Mouse (Mus musculus): ENCODE measurements at regions not wholly inside any gene's neighbourhood (a gene's known extent, or its start where the extent isn't known, plus 50 kb on each side); places are given as distances from the start of the nearest gene placed in this dataset.

- Histone ChIP-seq H3K27ac (replicated peaks; ENCODE audit: low read depth, low read length) (no peak overlapping the region), H3K4me3 (ENCODE audit: low read depth, low read length) (no peak overlapping the region), H3K9ac (ENCODE audit: low read depth, low read length) (no peak overlapping the region), H3K36me3 (ENCODE audit: control insufficient read depth, insufficient read depth, low read length) (no peaks in the 10 kb centered on the region), H3K4me2 (ENCODE audit: low read depth, low read length) (no peak overlapping the region), H3K9me3 (ENCODE audit: control insufficient read depth, low read length) (no peaks in the 10 kb centered on the region), H3K4me1 (ENCODE audit: control insufficient read depth, insufficient read depth, low read length) (no peaks in the 10 kb centered on the region), H3K27me3 (replicated peaks; ENCODE audit: control insufficient read depth, insufficient read depth, low read length) (no peaks in the 10 kb centered on the region)
- DNase-seq (ENCODE audit: low spot score) (peak; percentile 92), ATAC-seq (ENCODE audit: low read depth) (peak; percentile 77)
- 48% methylated on average over 22 of the region's 22 CpGs for WGBS
Measured at GRCm38 (mm10) chr17:3273108-3274091, 53.0 kb upstream of the Tiam2 start.

- Histone ChIP-seq H3K36me3 (ENCODE audit: control insufficient read depth, insufficient read depth, low read length) (no peaks in the 10 kb centered on the region), H3K27ac (replicated peaks; ENCODE audit: low read depth, low read length) (no peak overlapping the region), H3K4me3 (ENCODE audit: low read depth, low read length) (no peak overlapping the region), H3K9me3 (ENCODE audit: control insufficient read depth, low read length) (no peaks in the 10 kb centered on the region), H3K4me2 (ENCODE audit: low read depth, low read length) (no peak overlapping the region), H3K4me1 (ENCODE audit: control insufficient read depth, insufficient read depth, low read length) (peaks cover 5% of the 10 kb centered on the region), H3K9ac (ENCODE audit: low read depth, low read length) (no peak overlapping the region), H3K27me3 (replicated peaks; ENCODE audit: control insufficient read depth, insufficient read depth, low read length) (no peaks in the 10 kb centered on the region)
- 24% methylated on average over 14 of the region's 14 CpGs for WGBS
- ATAC-seq (ENCODE audit: low read depth): peak; percentile 45; the same call in 1 of the 2 replicates
- peak; percentile 37 for DNase-seq (ENCODE audit: low spot score)
Measured at GRCm38 (mm10) chr17:3274449-3275285, 51.7 kb upstream of the Tiam2 start.
